Mouse (Mus musculus): Measurements from ENCODE around the gene Plce1. TPM values are rescaled to one million over a fixed set of nuclear protein-coding genes. Genes with fewer than 3 reads are reported as not detected.

Gene Plce1
- 5.8 and 7.9 TPM in 2 replicates for polyA plus RNA-seq (2015; fragmentation: Nextera tagmentation; extraction: Ambion mirVana)

GRCm38 (mm10) chr19:38480731-38481621, at the start of gene Plce1:
TSS of gene Plce1 (plus strand) at chr19:38481109.

DNA sequence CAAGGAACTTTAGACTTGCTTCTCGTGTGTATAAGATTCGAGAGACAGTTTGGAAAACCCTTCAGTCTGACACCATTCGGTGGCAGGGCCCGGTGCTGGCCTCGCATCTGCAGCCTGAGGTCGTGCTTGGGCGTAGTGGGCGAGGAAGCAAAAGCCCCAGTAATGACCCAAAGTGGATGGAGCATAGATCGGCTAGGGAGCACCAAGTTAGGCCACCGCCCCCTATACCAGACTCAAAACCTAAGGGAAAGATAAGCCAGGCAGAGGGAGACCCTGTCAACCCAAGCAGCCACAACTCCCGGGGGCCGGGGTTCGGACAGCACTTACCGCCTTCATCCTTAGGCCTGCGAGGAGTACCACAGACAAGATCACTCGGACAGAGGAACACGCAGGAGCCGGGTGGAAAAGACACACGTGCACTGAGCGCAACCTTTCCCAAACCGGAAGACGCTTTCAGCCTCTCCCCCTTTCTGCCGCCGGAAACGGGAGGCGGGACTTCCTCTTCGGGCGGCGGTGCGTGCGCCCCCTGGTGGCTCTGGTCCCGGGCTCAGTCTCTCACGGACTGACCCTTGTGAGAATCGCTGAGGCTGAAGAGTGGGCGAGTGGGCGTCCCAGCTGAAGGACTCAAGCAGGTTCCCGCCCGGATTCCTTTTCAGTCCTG, 338.0 kb downstream of the Plce1 start, which contains the start of gene Noc3l:
TSS of gene Noc3l (minus strand) at position 472 of the 661 bp plus-strand sequence.

Other genes with a start within 250 kb of the Plce1 start
- gene Lgi1, start 216.6 kb upstream of the Plce1 start, polyA plus RNA-seq (2015; fragmentation: Nextera tagmentation; extraction: Ambion mirVana), result 0.20 and 0.34 TPM in 2 replicates
- 9.5 and 9.7 TPM in 2 replicates for gene Slc35g1, start 85.1 kb upstream of the Plce1 start, polyA plus RNA-seq (2015; fragmentation: Nextera tagmentation; extraction: Ambion mirVana)

Measured in urinary bladder, postnatal 0 days (tissue).